Mouse (Mus musculus) embryonic facial prominence, embryonic 11.5 days (tissue): ENCODE data around the gene Emilin3. TPM values are rescaled to one million over a fixed set of nuclear protein-coding genes. Genes with fewer than 3 reads are reported as not detected.

Experiments used
- ATAC-seq: fragments of 200-750 bp; cut with Nextera tagmentation; replicated peaks from 2 replicates; pipeline ENCODE4 v1.8.0; 2017; ENCODE audit warnings: low read depth; ENCODE audit not compliant: insufficient number of reproducible peaks, low FRiP score, low TSS enrichment
- DNase-seq: peaks from one replicate; pipeline ENCODE4 v3.0.0-alpha.2; 2015; ENCODE audit warnings: low spot score
- H3K27ac ChIP-seq: fragments of 300-500 bp; sonication (generic); replicated peaks from 2 replicates; pipeline ENCODE4 v1.5.1; 2014; ENCODE audit warnings: mild to moderate bottlenecking, low read depth, low read length, control low read depth
- H3K27me3 ChIP-seq: fragments of 300-500 bp; sonication (generic); 2 replicates; pipeline ENCODE4 v1.6.1; 2014; ENCODE audit warnings: mild to moderate bottlenecking, low read length, moderate library complexity, mixed read lengths; ENCODE audit not compliant: control insufficient read depth, insufficient read depth
- H3K36me3 ChIP-seq: fragments of 300-500 bp; sonication (generic); replicated peaks from 2 replicates; pipeline ENCODE4 v1.6.1; 2014; ENCODE audit warnings: low read depth, mild to moderate bottlenecking, low read length, moderate library complexity, mixed read lengths; ENCODE audit not compliant: control insufficient read depth, insufficient read depth
- H3K4me1 ChIP-seq: fragments of 300-500 bp; sonication (generic); 2 replicates; pipeline ENCODE4 v1.6.1; 2014; ENCODE audit warnings: low read length, mixed read lengths; ENCODE audit not compliant: control insufficient read depth, insufficient read depth
- H3K4me2 ChIP-seq: fragments of 300-500 bp; sonication (generic); 2 replicates; pipeline ENCODE4 v1.6.1; 2014; ENCODE audit warnings: low read depth, mild to moderate bottlenecking, control low read depth, low read length, moderate library complexity
- H3K4me3 ChIP-seq: fragments of 300-500 bp; sonication (generic); 2 replicates; pipeline ENCODE4 v1.5.1; 2014; ENCODE audit warnings: low read depth, low read length, control low read depth
- H3K9ac ChIP-seq: fragments of 300-500 bp; sonication (generic); replicated peaks from 2 replicates; pipeline ENCODE4 v1.6.1; 2014; ENCODE audit warnings: mild to moderate bottlenecking, control low read depth, low read length
- H3K9me3 ChIP-seq: fragments of 300-500 bp; sonication (generic); replicated peaks from 2 replicates; pipeline ENCODE4 v1.6.1; 2016; ENCODE audit warnings: mild to moderate bottlenecking, low read length, inconsistent platforms, mixed read lengths; ENCODE audit not compliant: control insufficient read depth
- WGBS: fragments of 180-500 bp; shearing (Covaris S2); extraction: QIAGEN DNeasy Blood & Tissue Kit; methylation state at CpG from one replicate; pipeline ENCODE4 v1.1.7; 2014; 5-methylcytosine and 5-hydroxymethylcytosine counted together
- polyA plus RNA-seq: library from polyadenylated mRNA; unstranded; fragments of >200 nt; fragmentation: Nextera tagmentation; extraction: Ambion mirVana; gene quantifications from 2 replicates; pipeline ENCODE4 v1.2.1, GENCODE M21; 2014

Emilin3 gene
- polyA plus RNA-seq, 1 experiment from 2014 or later: 3.3 TPM

- no peak overlapping the region for H3K27ac ChIP-seq
- no peak overlapping the region for H3K4me2 ChIP-seq
- DNase-seq: no peak
- no peaks in the 10 kb centered on the region for H3K9me3 ChIP-seq
- no peak for ATAC-seq
- H3K36me3 ChIP-seq: no peaks in the 10 kb centered on the region
- no peaks in the 10 kb centered on the region for H3K4me1 ChIP-seq
- WGBS: 84% methylated on average over 5 of the region's 5 CpGs
- peaks cover 3% of the 10 kb centered on the region; the same call in 1 of the 2 replicates for H3K27me3 ChIP-seq
- no peak overlapping the region for H3K4me3 ChIP-seq
- H3K9ac ChIP-seq: no peak overlapping the region
Observed at GRCm38 (mm10) chr2:160891045-160891444, 21.1 kb downstream of the Emilin3 start.

DNA sequence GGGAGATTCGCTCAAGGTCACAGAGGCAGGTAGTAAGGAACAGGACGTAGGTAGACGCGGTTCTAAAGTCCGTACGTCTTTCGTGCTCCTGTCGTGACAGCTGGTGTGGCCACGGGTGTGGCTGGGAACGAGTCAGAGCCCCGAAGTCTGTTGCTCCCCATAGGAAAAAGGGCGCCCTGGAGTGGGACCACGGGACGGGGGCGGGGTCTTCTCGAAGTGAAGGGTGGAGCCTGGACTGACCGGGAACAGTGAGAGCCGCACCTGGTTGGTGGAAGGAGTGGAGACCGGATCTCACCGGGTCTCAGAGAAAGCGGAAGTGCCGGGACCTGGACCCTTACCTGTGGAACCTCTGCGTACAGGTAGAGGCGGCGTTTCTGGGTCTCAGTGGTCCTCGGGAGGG, 24.3 kb downstream of the Emilin3 start:
- peak; percentile 83 for ATAC-seq
- Histone ChIP-seq H3K27me3 (peaks cover 3% of the 10 kb centered on the region; the same call in 1 of the 2 replicates), H3K9ac (peak overlapping the region; percentile 29), H3K4me3 (peak overlapping the region; percentile 37), H3K9me3 (no peaks in the 10 kb centered on the region), H3K4me1 (no peaks in the 10 kb centered on the region), H3K4me2 (peak overlapping the region; percentile 80), H3K36me3 (no peaks in the 10 kb centered on the region), H3K27ac (no peak overlapping the region)
- 1% methylated on average over 26 of the region's 26 CpGs for WGBS
- DNase-seq: peak; percentile 64

DNA sequence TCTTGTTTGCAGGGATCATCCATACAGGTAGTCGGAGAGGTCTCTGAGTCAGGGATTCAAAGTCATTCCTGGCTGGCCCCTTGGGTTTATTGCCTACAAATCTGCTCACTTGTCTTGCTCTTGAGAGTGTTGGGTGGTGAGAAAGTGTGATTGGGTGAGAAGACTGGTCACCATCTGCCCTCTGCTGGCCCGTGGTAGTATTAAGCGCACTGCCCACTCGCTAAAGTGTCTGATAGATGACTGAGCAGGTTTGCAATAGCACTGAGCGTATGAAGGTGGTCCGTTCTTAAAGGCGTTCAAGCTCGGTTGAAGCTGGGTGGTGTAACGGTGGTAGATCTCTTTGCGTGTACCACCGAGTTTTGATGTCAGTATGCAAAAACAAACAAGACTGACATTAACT, 24.8 kb downstream of the Emilin3 start:
- Histone ChIP-seq H3K36me3 (no peaks in the 10 kb centered on the region), H3K4me1 (no peaks in the 10 kb centered on the region), H3K27ac (no peak overlapping the region), H3K9me3 (no peaks in the 10 kb centered on the region), H3K4me2 (peak overlapping the region; percentile 80), H3K4me3 (peak overlapping the region; percentile 37), H3K9ac (no peak overlapping the region), H3K27me3 (peaks cover 3% of the 10 kb centered on the region; the same call in 1 of the 2 replicates)
- peak; percentile 87 for DNase-seq
- peak; percentile 83 for ATAC-seq
- WGBS: 3% methylated on average over 11 of the region's 11 CpGs

DNA sequence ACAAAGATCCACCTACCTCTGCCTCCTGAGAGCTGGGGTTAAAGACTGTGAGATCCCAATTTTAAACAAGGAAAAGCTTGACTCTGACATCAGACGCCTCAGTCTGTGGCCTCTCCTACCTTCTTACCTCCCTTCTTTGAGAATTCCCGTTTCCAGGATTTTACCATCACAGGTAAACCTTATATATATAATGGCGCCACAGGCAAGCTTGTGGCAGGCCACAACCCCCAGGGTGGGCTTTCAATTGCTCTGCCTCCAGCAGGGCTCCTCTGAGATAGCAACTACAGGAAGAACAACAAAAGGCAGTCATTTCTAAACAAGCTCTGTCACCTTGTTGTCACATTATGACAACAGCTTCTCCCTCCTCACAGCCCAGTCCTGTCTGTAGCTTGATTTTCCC, 25.9 kb downstream of the Emilin3 start:
- no peak for DNase-seq
- no peak overlapping the region for H3K4me3 ChIP-seq
- no peak overlapping the region for H3K9ac ChIP-seq
- H3K27ac ChIP-seq: no peak overlapping the region
- H3K36me3 ChIP-seq: no peaks in the 10 kb centered on the region
- H3K9me3 ChIP-seq: no peaks in the 10 kb centered on the region
- no peak for ATAC-seq
- 73% methylated on average over 3 of the region's 3 CpGs for WGBS
- no peaks in the 10 kb centered on the region for H3K4me1 ChIP-seq
- no peak overlapping the region for H3K4me2 ChIP-seq
- H3K27me3 ChIP-seq: peaks cover 3% of the 10 kb centered on the region; the same call in 1 of the 2 replicates

DNA sequence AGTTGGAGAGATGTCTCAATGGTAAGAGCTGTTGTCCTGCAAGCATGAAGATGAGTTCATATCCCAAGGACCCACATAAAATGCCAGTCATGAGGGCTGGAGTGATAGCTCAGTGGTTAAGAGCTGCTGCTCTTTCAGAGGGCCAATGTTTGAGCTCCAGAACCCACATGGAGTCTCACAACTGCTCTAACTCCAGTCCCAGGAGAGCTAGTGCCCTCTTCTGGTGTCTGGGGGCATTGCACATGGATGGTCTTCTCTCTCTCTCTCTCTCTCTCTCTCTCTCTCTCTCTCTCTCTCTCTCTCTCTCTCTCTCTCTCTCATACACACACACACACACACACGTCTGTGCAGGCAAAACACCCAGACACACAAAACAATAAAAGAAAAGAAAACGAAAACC, 27.3 kb downstream of the Emilin3 start:
- no peak overlapping the region for H3K4me3 ChIP-seq
- peak; percentile 72 for DNase-seq
- WGBS: 29% methylated on average over 2 of the region's 2 CpGs
- H3K4me1 ChIP-seq: no peaks in the 10 kb centered on the region
- H3K9ac ChIP-seq: no peak overlapping the region
- no peak overlapping the region for H3K27ac ChIP-seq
- H3K27me3 ChIP-seq: peaks cover 3% of the 10 kb centered on the region; the same call in 1 of the 2 replicates
- H3K4me2 ChIP-seq: no peak overlapping the region
- no peaks in the 10 kb centered on the region for H3K36me3 ChIP-seq
- no peaks in the 10 kb centered on the region for H3K9me3 ChIP-seq
- no peak for ATAC-seq

GRCm38 (mm10) chr2:160883912-160884311, 28.2 kb downstream of the Emilin3 start:
- no peak overlapping the region for H3K27ac ChIP-seq
- ATAC-seq: no peak

DNA sequence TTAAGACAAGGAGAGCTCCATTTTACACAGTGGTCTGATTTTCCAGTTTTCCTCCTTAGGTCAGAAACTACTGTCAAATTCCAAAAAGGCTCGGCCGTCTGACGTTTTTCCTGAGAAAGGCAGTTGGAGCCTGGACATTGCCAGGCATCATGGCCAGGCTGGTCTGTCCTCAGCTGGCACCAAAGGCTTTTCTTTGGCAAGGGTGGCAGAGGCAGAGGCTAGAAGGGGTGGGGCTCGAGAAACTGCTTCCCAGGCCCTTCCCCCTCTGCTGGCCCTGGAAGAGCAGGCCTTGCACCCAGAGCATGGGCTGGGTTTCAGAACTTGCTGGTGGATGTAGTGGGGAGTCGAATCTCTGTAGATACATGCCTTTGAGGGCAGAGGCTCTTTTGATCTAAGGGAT, 29.7 kb downstream of the Emilin3 start:
- DNase-seq: no peak
- Histone ChIP-seq H3K4me3 (no peak overlapping the region), H3K36me3 (no peaks in the 10 kb centered on the region), H3K4me1 (no peaks in the 10 kb centered on the region), H3K27me3 (no peaks in the 10 kb centered on the region), H3K9me3 (no peaks in the 10 kb centered on the region), H3K9ac (no peak overlapping the region), H3K27ac (no peak overlapping the region), H3K4me2 (no peak overlapping the region)
- no peak for ATAC-seq
- WGBS: 81% methylated on average over 5 of the region's 5 CpGs

More at GRCm38 (mm10) chr2:160883912-160884311, 28.2 kb downstream of the Emilin3 start:
- Histone ChIP-seq H3K27me3 (peaks cover 3% of the 10 kb centered on the region; the same call in 1 of the 2 replicates), H3K4me3 (no peak overlapping the region), H3K4me1 (no peaks in the 10 kb centered on the region), H3K36me3 (no peaks in the 10 kb centered on the region), H3K4me2 (no peak overlapping the region), H3K9me3 (no peaks in the 10 kb centered on the region), H3K9ac (no peak overlapping the region)
- WGBS: 76% methylated on average over 4 of the region's 4 CpGs
- no peak for DNase-seq

DNA sequence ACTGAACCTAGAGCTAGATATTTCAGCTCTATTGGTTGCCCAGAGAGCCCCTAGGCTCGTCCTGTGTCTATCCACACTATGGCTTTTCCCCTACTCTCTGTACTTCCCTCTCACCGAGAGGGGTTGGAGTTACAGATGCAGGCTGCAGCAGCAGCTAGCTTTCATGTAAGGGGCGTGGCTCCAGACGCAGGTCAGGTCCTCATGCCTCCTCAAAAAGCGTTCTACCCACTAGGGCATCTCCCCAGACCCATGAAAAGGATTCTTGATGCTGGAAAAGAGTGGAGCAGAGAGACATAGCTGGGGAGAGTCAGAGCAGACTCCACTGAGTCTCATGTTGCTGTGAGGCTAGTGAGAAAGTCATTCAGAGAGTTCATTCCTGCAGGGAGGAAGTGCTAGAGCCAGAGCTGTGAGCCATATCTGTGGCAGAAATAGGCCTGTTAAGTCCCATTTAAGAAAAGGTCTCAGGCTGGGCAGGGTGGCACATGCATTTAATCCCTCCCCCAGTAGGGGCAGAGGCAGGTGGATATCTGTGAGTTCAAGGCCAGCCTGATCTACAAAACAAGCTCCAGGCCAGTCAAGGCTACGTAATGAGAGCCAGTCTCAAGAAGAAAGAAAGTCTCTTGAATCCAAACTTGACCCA, 30.5 kb downstream of the Emilin3 start:
- Histone ChIP-seq H3K4me3 (no peak overlapping the region), H3K9me3 (no peaks in the 10 kb centered on the region), H3K4me1 (no peaks in the 10 kb centered on the region), H3K4me2 (no peak overlapping the region), H3K27ac (no peak overlapping the region), H3K36me3 (no peaks in the 10 kb centered on the region), H3K27me3 (no peaks in the 10 kb centered on the region), H3K9ac (no peak overlapping the region)
- ATAC-seq: no peak
- 52% methylated on average over 6 of the region's 6 CpGs for WGBS
- DNase-seq: no peak
